Mouse (Mus musculus) cerebellum, adult 2 months (tissue): Measurements from ENCODE around the gene Gpt2. TPM values are rescaled to one million over a fixed set of nuclear protein-coding genes. Genes with fewer than 3 reads are reported as not detected.

ENCODE experiments used
- DNase-seq, 2 experiments: peaks; one replicate each; pipeline ENCODE4 v3.0.0; 2021
- H3K27ac ChIP-seq: fragments of 200-500 bp; 2 replicates; pipeline ENCODE4 v1.5.1; 2012; ENCODE audit warnings: low read length, control low read depth, inconsistent platforms; ENCODE audit not compliant: insufficient read depth
- H3K27me3 ChIP-seq: fragments of 200-500 bp; 2 replicates; pipeline ENCODE4 v1.6.1; 2012; ENCODE audit warnings: inconsistent platforms, mild to moderate bottlenecking, low read length, moderate library complexity; ENCODE audit not compliant: control insufficient read depth, insufficient read depth
- H3K4me1 ChIP-seq: fragments of 200-500 bp; 2 replicates; pipeline ENCODE4 v1.6.1; 2011; ENCODE audit warnings: low read length; ENCODE audit not compliant: control insufficient read depth, insufficient read depth
- H3K4me3 ChIP-seq: fragments of 200-500 bp; replicated peaks from 2 replicates; pipeline ENCODE3; 2011; ENCODE audit warnings: mild to moderate bottlenecking, low read depth, low read length, control low read depth; ENCODE audit not compliant: insufficient read depth
- CTCF ChIP-seq: fragments of 200-500 bp; IDR thresholded peaks from 2 replicates; pipeline ENCODE4 v1.5.1; 2011; ENCODE audit warnings: low read depth, mild to moderate bottlenecking, control low read depth, low read length, moderate library complexity, borderline replicate concordance; ENCODE audit not compliant: insufficient read depth
- POLR2A ChIP-seq: fragments of 200-500 bp; IDR thresholded peaks from 2 replicates; pipeline ENCODE4 v1.6.1; 2011; ENCODE audit warnings: low read length, control low read depth, borderline replicate concordance; ENCODE audit not compliant: insufficient read depth
- WGBS: fragments of 180-500 bp; shearing (Covaris S2); methylation state at CpG from one replicate; pipeline ENCODE4 v1.1.7; 2018; 5-methylcytosine and 5-hydroxymethylcytosine counted together
- polyA plus RNA-seq: library from polyadenylated mRNA; depleted of rRNA; stranded (reverse); fragments of >200 nt; gene quantifications from 2 replicates; pipeline ENCODE4 v1.2.3, GENCODE M21; 2012; rRNA removed

The Gpt2 gene
- polyA plus RNA-seq, 1 experiment, result 40.5 TPM

GRCm38 (mm10) chr8:85556986-85557600, 64.7 kb downstream of the Gpt2 start:
- Histone ChIP-seq H3K4me1 (no peaks in the 10 kb centered on the region), H3K4me3 (no peak overlapping the region), H3K27me3 (no peaks in the 10 kb centered on the region), H3K27ac (no peak overlapping the region)
- TF ChIP-seq CTCF (no peak), POLR2A (no peak)
- DNase-seq, result no peak
- 91% methylated on average over 2 of the region's 2 CpGs for WGBS

GRCm38 (mm10) chr8:85557601-85557986, 65.2 kb downstream of the Gpt2 start:
- 76% methylated on average over 3 of the region's 3 CpGs for WGBS
- Histone ChIP-seq H3K27ac (no peak overlapping the region), H3K4me1 (no peaks in the 10 kb centered on the region), H3K4me3 (no peak overlapping the region), H3K27me3 (no peaks in the 10 kb centered on the region)
- TF ChIP-seq POLR2A, result no peak
- no peak for TF ChIP-seq CTCF
- no peak for DNase-seq

DNA sequence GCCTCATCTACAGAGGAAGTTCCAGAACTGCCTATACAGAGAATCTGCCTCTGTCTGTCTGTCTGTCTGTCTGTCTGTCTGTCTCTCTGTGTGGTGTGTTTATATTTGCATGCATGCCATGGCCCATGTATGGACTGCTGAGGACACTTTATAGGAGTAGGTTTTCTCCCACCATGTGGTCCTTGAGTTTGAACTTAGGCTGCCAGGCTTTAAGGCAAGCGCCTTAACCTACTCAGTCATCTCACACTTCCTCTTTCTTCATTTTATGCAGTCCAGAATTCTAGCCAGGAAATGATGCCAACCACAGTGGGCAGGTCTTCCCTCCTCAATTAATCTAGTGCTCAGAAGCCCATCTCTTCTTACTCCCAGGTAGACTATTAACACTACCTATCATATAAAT, 66.8 kb downstream of the Gpt2 start:
- DNase-seq, result no peak
- Histone ChIP-seq H3K4me1 (no peaks in the 10 kb centered on the region), H3K27me3 (no peaks in the 10 kb centered on the region), H3K4me3 (no peak overlapping the region), H3K27ac (no peak overlapping the region)
- TF ChIP-seq POLR2A (no peak), CTCF (no peak)
- WGBS, result 100% methylated on average over 1 of the region's 1 CpGs

DNA sequence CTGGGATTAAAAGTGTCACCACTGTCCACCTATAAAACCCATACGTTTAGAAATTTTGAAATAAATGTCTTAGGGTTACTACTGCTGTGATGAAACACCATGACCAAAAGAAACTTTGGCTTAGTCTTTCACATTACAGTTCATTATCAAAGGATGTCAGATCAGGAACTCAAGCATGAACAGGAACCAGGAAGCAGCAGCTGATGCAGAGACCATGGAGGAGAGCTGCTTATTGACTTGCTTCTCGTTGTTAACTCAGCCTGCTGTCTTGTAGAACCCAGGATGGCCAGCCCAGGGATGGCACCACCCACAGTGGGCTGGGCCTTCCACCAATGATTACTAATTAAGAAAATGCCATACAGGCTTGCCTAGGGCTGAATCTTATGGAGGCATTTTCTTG, 67.6 kb downstream of the Gpt2 start:
- WGBS, result 46% methylated on average over 2 of the region's 2 CpGs
- Histone ChIP-seq H3K4me1 (no peaks in the 10 kb centered on the region), H3K4me3 (no peak overlapping the region), H3K27me3 (no peaks in the 10 kb centered on the region), H3K27ac (no peak overlapping the region)
- no peak for DNase-seq
- TF ChIP-seq CTCF, result no peak
- TF ChIP-seq POLR2A, result no peak

DNA sequence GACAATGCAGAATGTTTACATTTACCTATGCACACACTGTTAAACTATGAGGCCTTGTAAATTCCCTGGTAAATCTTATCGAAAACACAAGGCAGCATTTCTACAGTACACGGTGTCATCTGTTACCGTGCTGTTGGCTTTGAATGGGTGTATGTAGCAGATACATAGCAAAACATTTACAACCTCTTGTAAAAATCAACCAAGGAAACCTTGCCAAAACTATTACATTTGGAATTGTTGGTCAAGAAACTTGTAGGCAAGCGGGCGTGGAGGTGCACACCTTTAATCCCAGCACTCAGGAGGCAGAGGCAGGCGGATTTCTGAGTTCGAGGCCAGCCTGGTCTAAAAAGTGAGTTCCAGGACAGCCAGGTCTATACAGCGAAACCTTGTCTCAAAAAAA, 71.0 kb downstream of the Gpt2 start:
- WGBS, result 95% methylated on average over 8 of the region's 8 CpGs
- DNase-seq, result no peak
- Histone ChIP-seq H3K27me3 (no peaks in the 10 kb centered on the region), H3K4me3 (no peak overlapping the region), H3K4me1 (no peaks in the 10 kb centered on the region), H3K27ac (no peak overlapping the region)
- TF ChIP-seq CTCF, result no peak
- no peak for TF ChIP-seq POLR2A

- no peak for TF ChIP-seq POLR2A
- TF ChIP-seq CTCF, result no peak
Measured at GRCm38 (mm10) chr8:85565186-85565585, 72.8 kb downstream of the Gpt2 start.

GRCm38 (mm10) chr8:85567801-85568200, 75.4 kb downstream of the Gpt2 start:
- 95% methylated on average over 2 of the region's 2 CpGs for WGBS
- H3K4me3 ChIP-seq, result no peak overlapping the region
- no peak for DNase-seq
- no peaks in the 10 kb centered on the region for H3K4me1 ChIP-seq
- TF ChIP-seq CTCF (no peak), POLR2A (no peak)
- H3K27me3 ChIP-seq, result no peaks in the 10 kb centered on the region
- H3K27ac ChIP-seq, result no peak overlapping the region

More at GRCm38 (mm10) chr8:85565186-85565585, 72.8 kb downstream of the Gpt2 start:
- no peak for DNase-seq
- no peaks in the 10 kb centered on the region for H3K4me1 ChIP-seq
- no peaks in the 10 kb centered on the region for H3K27me3 ChIP-seq
- 90% methylated on average over 3 of the region's 3 CpGs for WGBS
- H3K27ac ChIP-seq, result no peak overlapping the region
- H3K4me3 ChIP-seq, result no peak overlapping the region

DNA sequence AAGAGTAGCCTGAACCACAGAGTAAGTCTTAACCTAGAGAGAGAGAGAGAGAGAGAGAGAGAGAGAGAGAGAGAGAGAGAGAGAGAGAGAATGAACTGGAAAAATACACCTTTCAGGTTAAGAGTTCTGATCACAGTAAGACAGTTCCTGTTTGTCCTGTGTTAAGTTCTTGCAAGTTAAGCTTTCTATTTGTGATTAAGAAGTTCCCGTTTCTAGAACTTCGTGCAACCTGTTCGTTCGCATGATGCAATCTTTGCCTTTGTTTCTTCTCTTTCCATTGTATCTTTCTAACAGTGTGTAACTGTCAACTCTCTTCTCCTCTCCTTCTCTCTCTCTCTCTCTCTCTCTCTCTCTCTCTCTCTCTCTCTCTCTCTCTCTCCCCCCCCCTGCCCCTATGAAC, 78.1 kb downstream of the Gpt2 start:
- no peak for TF ChIP-seq CTCF
- TF ChIP-seq POLR2A, result no peak
- 86% methylated on average over 4 of the region's 4 CpGs for WGBS
- no peak for DNase-seq
- no peaks in the 10 kb centered on the region for H3K27me3 ChIP-seq
- H3K4me3 ChIP-seq, result no peak overlapping the region
- H3K27ac ChIP-seq, result no peak overlapping the region
- H3K4me1 ChIP-seq, result no peaks in the 10 kb centered on the region

DNA sequence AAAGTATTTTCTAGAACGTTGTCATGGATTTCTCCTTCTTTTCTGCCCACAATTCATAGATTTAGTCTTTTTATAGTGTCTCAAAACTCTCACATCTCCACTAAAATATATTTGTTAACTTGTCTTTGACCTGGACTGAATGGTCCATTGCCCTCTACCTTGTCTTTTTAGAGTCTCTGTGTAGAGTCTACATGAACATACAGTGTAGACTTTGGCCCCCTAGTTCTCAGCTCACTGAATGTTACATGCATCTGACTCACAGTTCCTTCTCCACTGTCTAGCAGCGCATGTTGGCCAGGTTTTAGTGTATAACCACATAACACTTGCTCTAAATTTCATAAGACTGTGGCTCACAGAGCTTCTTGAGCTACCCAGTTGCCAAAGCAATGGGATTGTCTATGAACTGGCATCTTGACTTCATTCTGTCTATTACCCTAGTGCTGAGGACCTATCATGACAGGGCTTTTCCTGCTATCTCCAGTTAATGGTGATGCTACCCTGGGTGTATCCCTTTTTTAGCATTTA, 81.7 kb downstream of the Gpt2 start:
- 88% methylated on average over 2 of the region's 2 CpGs for WGBS
- Histone ChIP-seq H3K4me3 (no peak overlapping the region), H3K4me1 (no peaks in the 10 kb centered on the region), H3K27me3 (no peaks in the 10 kb centered on the region), H3K27ac (no peak overlapping the region)
- no peak for DNase-seq
- TF ChIP-seq POLR2A (no peak), CTCF (no peak)

Other genes with a start within 250 kb of the Gpt2 start
- 34.4 and 35.6 TPM in 2 replicates for gene Orc6, start 192.9 kb upstream of the Gpt2 start, polyA plus RNA-seq
- 75.2 and 78.6 TPM in 2 replicates for gene Vps35, start 192.8 kb upstream of the Gpt2 start, polyA plus RNA-seq
- 0.03 and 0.08 TPM in 2 replicates for gene Mylk3, start 106.2 kb upstream of the Gpt2 start, polyA plus RNA-seq
- 13.8 and 15.5 TPM in 2 replicates for gene 4921524J17Rik, start 59.7 kb upstream of the Gpt2 start, polyA plus RNA-seq
- gene Dnaja2, start 62.8 kb downstream of the Gpt2 start, polyA plus RNA-seq, result 102 and 108 TPM in 2 replicates
- gene Neto2, start 208.3 kb downstream of the Gpt2 start, polyA plus RNA-seq, result 37.8 and 42.7 TPM in 2 replicates